Mouse (Mus musculus) ES-Bruce4 (cell line): ENCODE data around the gene Gm128.

Experiments used
- CTCF ChIP-seq: IDR thresholded peaks from one replicate; pipeline ENCODE4 v1.8.1; 2011; ENCODE audit warnings: low read depth, low read length
- POLR2A ChIP-seq: IDR thresholded peaks from one replicate; pipeline ENCODE4 v1.8.1; 2011; ENCODE audit warnings: low read length; ENCODE audit not compliant: insufficient read depth

DNA sequence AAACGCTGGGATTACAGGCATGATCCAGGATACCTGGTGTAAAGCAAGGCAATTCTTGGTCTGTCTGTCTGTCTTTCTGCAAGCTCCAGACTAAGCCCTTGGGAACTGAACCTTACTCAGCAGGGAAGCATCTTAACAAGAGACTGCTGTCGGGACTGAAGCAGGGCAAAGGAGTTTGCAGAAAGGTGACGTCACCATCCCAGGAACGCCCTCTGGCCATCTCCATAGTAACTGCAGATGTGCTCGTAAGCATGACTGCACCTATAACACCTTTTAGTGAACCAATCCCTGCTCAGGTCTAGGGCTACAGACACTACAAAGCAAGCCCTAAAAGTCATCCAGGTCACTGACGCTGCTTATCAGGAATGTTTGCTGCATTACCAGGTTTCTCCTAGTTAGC is 17.1 kb downstream of the Gm128 start:
- TF ChIP-seq CTCF = no peak
- no peak for TF ChIP-seq POLR2A
